In genomic region chr9:122736001-122736400, GRCm38 (mm10) we compare ENCODE assay signal across 24 mouse cellular contexts. TPM values are rescaled to one million over a fixed set of nuclear protein-coding genes. Genes with fewer than 3 reads are reported as not detected.
A peak's percentile ranks its signal among the peaks of the same experiment; 100 is the strongest.
DNase-seq lines count a peak whose midpoint lies in the region; ATAC-seq and TF ChIP-seq lines count a peak whose summit lies in the region.
"Had no signal": no experiment of that assay in that cellular context is flagged by ENCODE, and none has a peak within 500 bp of the region (broad histone marks: within the 10 kb centered on the region; RNA-seq: fewer than 3 reads in every experiment).

No protein-coding gene starts in this region.

- H3K4me1 ChIP-seq in embryonic facial prominence, embryonic 14.5 days (ENCODE audit: control insufficient read depth, insufficient read depth, low read length), result no peaks in the 10 kb centered on the region
- no peaks in the 10 kb centered on the region for H3K4me1 ChIP-seq in embryonic facial prominence, embryonic 10.5 days
- H3K4me1 ChIP-seq in lung, embryonic 16.5 days (replicated peaks; ENCODE audit: control insufficient read depth, insufficient read depth, low read length), result no peaks in the 10 kb centered on the region; the same call in 1 of the 2 replicates
- H3K4me1 ChIP-seq in MEL (ENCODE audit: control insufficient read depth in 1 of 2, insufficient read depth in 2 of 2, low read length in 2 of 2), result peaks cover 10 to 31% of the 10 kb centered on the region in 2 experiments
- peaks cover 2% of the 10 kb centered on the region; the same call in 1 of the 2 replicates for H3K4me1 ChIP-seq in intestine, embryonic 16.5 days (ENCODE audit: control insufficient read depth, insufficient read depth, low read length)
- H3K4me1 ChIP-seq: embryonic facial prominence, embryonic 15.5 days; hindbrain, embryonic 15.5 days had no signal

- no peak for TF ChIP-seq CTCF in MEL (IDR thresholded peaks at IDR 0.05 in 2 of 3, conservative IDR thresholded peaks at IDR 0.05 in 1 of 3; ENCODE audit: control insufficient read depth in 1 of 3, insufficient read depth in 1 of 3, low read depth in 2 of 3, low read length in 3 of 3, poor library complexity in 1 of 3, severe bottlenecking in 1 of 3)

- TF ChIP-seq RAD21 in MEL (IDR thresholded peaks at IDR 0.05; ENCODE audit: low read depth, low read length), result no peak

- no peak overlapping the region for H3K4me3 ChIP-seq in embryonic facial prominence, embryonic 14.5 days (ENCODE audit: low read depth, low read length)
- no peak overlapping the region for H3K4me3 ChIP-seq in embryonic facial prominence, embryonic 10.5 days
- no peak overlapping the region for H3K4me3 ChIP-seq in lung, embryonic 16.5 days (ENCODE audit: low read length)
- no peak overlapping the region for H3K4me3 ChIP-seq in MEL (ENCODE audit: control insufficient read depth in 1 of 2, insufficient read depth in 1 of 2, low read depth in 2 of 2, low read length in 2 of 2)
- no peak overlapping the region for H3K4me3 ChIP-seq in intestine, embryonic 16.5 days (ENCODE audit: low read length)
- H3K4me3 ChIP-seq: embryonic facial prominence, embryonic 15.5 days; erythroblast, embryonic 14.5 days; forebrain, embryonic 10.5 days; gastrocnemius, adult 2 months; heart, embryonic 13.5 days; hindbrain, embryonic 15.5 days had no signal

- no peaks in the 10 kb centered on the region for H3K36me3 ChIP-seq in embryonic facial prominence, embryonic 14.5 days (ENCODE audit: control insufficient read depth, insufficient read depth, low read length)
- H3K36me3 ChIP-seq in embryonic facial prominence, embryonic 10.5 days (replicated peaks), result no peaks in the 10 kb centered on the region
- H3K36me3 ChIP-seq in lung, embryonic 16.5 days (ENCODE audit: control insufficient read depth, insufficient read depth, low read length), result no peaks in the 10 kb centered on the region
- H3K36me3 ChIP-seq in MEL (ENCODE audit: control insufficient read depth in 1 of 2, insufficient read depth in 2 of 2, low read length in 2 of 2), result peaks cover 0 to 16% of the 10 kb centered on the region in 2 experiments; a peak in 2 of 4 replicates
- H3K36me3 ChIP-seq in intestine, embryonic 16.5 days (ENCODE audit: control insufficient read depth, insufficient read depth, low read length), result no peaks in the 10 kb centered on the region
- H3K36me3 ChIP-seq: embryonic facial prominence, embryonic 15.5 days; forebrain, embryonic 10.5 days; heart, embryonic 13.5 days; hindbrain, embryonic 15.5 days had no signal

- 60% methylated on average over 2 of the region's 2 CpGs for WGBS in embryonic facial prominence, embryonic 14.5 days
- 69% methylated on average over 2 of the region's 2 CpGs for WGBS in embryonic facial prominence, embryonic 10.5 days
- WGBS in lung, embryonic 16.5 days, result 51% methylated on average over 2 of the region's 2 CpGs
- 47% methylated on average over 2 of the region's 2 CpGs for WGBS in intestine, embryonic 16.5 days

- H3K27ac ChIP-seq in embryonic facial prominence, embryonic 14.5 days (replicated peaks; ENCODE audit: low read depth, low read length), result no peak overlapping the region
- no peak overlapping the region for H3K27ac ChIP-seq in embryonic facial prominence, embryonic 10.5 days (replicated peaks)
- H3K27ac ChIP-seq in lung, embryonic 16.5 days (ENCODE audit: low read length), result no peak overlapping the region
- H3K27ac ChIP-seq in MEL (ENCODE audit: control insufficient read depth, low read depth, low read length), result no peak overlapping the region
- H3K27ac ChIP-seq in intestine, embryonic 16.5 days (ENCODE audit: low read length), result no peak overlapping the region
- H3K27ac ChIP-seq: embryonic facial prominence, embryonic 15.5 days; forebrain, embryonic 10.5 days; gastrocnemius, adult 2 months; heart, embryonic 13.5 days; hindbrain, embryonic 15.5 days had no signal

- H3K79me2 ChIP-seq in MEL (ENCODE audit: control insufficient read depth, insufficient read depth, low read length, poor library complexity), result no peaks in the 10 kb centered on the region

- DNase-seq in embryonic facial prominence, embryonic 14.5 days (ENCODE audit: low spot score), result peak; percentile 38
- no peak for DNase-seq in embryonic facial prominence, embryonic 10.5 days (ENCODE audit: low spot score)
- DNase-seq in lung, postnatal 4 days, result no peak
- peak; percentile 30 for DNase-seq in MEL (ENCODE audit: low read depth, low spot score)
- no peak for DNase-seq in cerebellum, adult 11-12 months
- DNase-seq in embryo, embryonic 10 days (ENCODE audit: low spot score), result no peak
- DNase-seq: gastrocnemius, postnatal 25 days; heart, adult 11 months had no signal

- no peak; a peak in 1 of 4 replicates for TF ChIP-seq EP300 in MEL (IDR thresholded peaks at IDR 0.05; ENCODE audit: low read depth in 1 of 2, low read length in 2 of 2)

- H3K4me2 ChIP-seq in embryonic facial prominence, embryonic 14.5 days (ENCODE audit: low read depth, low read length), result no peak overlapping the region
- H3K4me2 ChIP-seq in lung, embryonic 16.5 days (ENCODE audit: low read depth, low read length), result no peak overlapping the region
- no peak overlapping the region for H3K4me2 ChIP-seq in intestine, embryonic 16.5 days (ENCODE audit: low read depth, low read length)
- H3K4me2 ChIP-seq: embryonic facial prominence, embryonic 15.5 days; heart, embryonic 13.5 days; hindbrain, embryonic 15.5 days had no signal

- peak; percentile 41; the same call in 1 of the 2 replicates for ATAC-seq in embryonic facial prominence, embryonic 14.5 days (ENCODE audit: low read depth)
- peak; percentile 13; the same call in 1 of the 2 replicates for ATAC-seq in lung, embryonic 16.5 days (ENCODE audit: low read depth)
- peak; percentile 28; the same call in 1 of the 2 replicates for ATAC-seq in intestine, embryonic 16.5 days
- ATAC-seq: forebrain, embryonic 14.5 days had no signal

- no peaks in the 10 kb centered on the region for H3K27me3 ChIP-seq in embryonic facial prominence, embryonic 14.5 days (replicated peaks; ENCODE audit: control insufficient read depth, insufficient read depth, low read length)
- no peaks in the 10 kb centered on the region for H3K27me3 ChIP-seq in embryonic facial prominence, embryonic 10.5 days (replicated peaks; ENCODE audit: low read depth, poor library complexity, severe bottlenecking)
- H3K27me3 ChIP-seq in lung, embryonic 16.5 days (ENCODE audit: control insufficient read depth, insufficient read depth, low read depth, low read length), result peaks cover 2% of the 10 kb centered on the region; the same call in 1 of the 2 replicates
- H3K27me3 ChIP-seq in MEL (ENCODE audit: control insufficient read depth in 1 of 2, insufficient read depth in 2 of 2, low read length in 2 of 2), result no peaks in the 10 kb centered on the region
- no peaks in the 10 kb centered on the region for H3K27me3 ChIP-seq in intestine, embryonic 16.5 days (replicated peaks; ENCODE audit: control insufficient read depth, insufficient read depth, low read length)
- H3K27me3 ChIP-seq: CH12.LX had no signal

- H3K9ac ChIP-seq in embryonic facial prominence, embryonic 14.5 days (ENCODE audit: low read depth, low read length), result no peak overlapping the region
- H3K9ac ChIP-seq in lung, embryonic 16.5 days (ENCODE audit: low read length), result no peak overlapping the region
- no peak overlapping the region; the same call in 1 of the 2 replicates for H3K9ac ChIP-seq in MEL (ENCODE audit: control insufficient read depth, low read depth, low read length, poor library complexity, severe bottlenecking)
- H3K9ac ChIP-seq in intestine, embryonic 16.5 days (ENCODE audit: low read depth, low read length), result no peak overlapping the region
- H3K9ac ChIP-seq: embryonic facial prominence, embryonic 15.5 days; heart, embryonic 13.5 days; hindbrain, embryonic 15.5 days had no signal

- no peak for TF ChIP-seq POLR2A in MEL (IDR thresholded peaks at IDR 0.05; ENCODE audit: control insufficient read depth in 1 of 2, insufficient read depth in 1 of 2, low read depth in 1 of 2, low read length in 2 of 2, poor library complexity in 1 of 2)

- H3K9me3 ChIP-seq in embryonic facial prominence, embryonic 14.5 days (ENCODE audit: control insufficient read depth, low read length), result no peaks in the 10 kb centered on the region
- peaks cover 12% of the 10 kb centered on the region; the same call in 1 of the 2 replicates for H3K9me3 ChIP-seq in embryonic facial prominence, embryonic 10.5 days
- no peaks in the 10 kb centered on the region for H3K9me3 ChIP-seq in lung, embryonic 16.5 days (ENCODE audit: control insufficient read depth, low read length)
- H3K9me3 ChIP-seq in MEL (replicated peaks; ENCODE audit: insufficient read depth, low read length), result no peaks in the 10 kb centered on the region
- H3K9me3 ChIP-seq in intestine, embryonic 16.5 days (ENCODE audit: control insufficient read depth, low read length), result no peaks in the 10 kb centered on the region
- H3K9me3 ChIP-seq: embryonic facial prominence, embryonic 15.5 days; heart, embryonic 13.5 days; hindbrain, embryonic 15.5 days had no signal

TF ChIP-seq in MEL, 35 proteins besides CTCF, POLR2A, EP300 and RAD21:
- no peak for TF ChIP-seq MAFK (IDR thresholded peaks at IDR 0.05; ENCODE audit: borderline replicate concordance, low read depth, low read length)
- 0 out of 2 replicates have a peak, but pooled peaks have one; percentile 6 for TF ChIP-seq ETS1 (IDR thresholded peaks at IDR 0.05; ENCODE audit: low read depth, low read length)
- TF ChIP-seq MAZ (IDR thresholded peaks at IDR 0.05; ENCODE audit: low read depth, low read length), result 0 out of 2 replicates have a peak, but pooled peaks have one; percentile 18
- TF ChIP-seq GATA1 (IDR thresholded peaks at IDR 0.05; ENCODE audit: low read depth, low read length), result peak; percentile 59
- no peak for TF ChIP-seq E2F4 (IDR thresholded peaks at IDR 0.05; ENCODE audit: borderline replicate concordance, low read depth, low read length)
- TF ChIP-seq ZNF384 (IDR thresholded peaks at IDR 0.05; ENCODE audit: low read depth, low read length), result no peak
TF ChIP-seq in MEL: peak in this region for 3.

RNA-seq across cellular contexts. Expression of gene Topaz1, which starts 11.1 kb away (rescaled TPM):
- not detected in 2 replicates for polyA plus RNA-seq in embryonic facial prominence, embryonic 14.5 days (2014; fragmentation: Nextera tagmentation; extraction: Ambion mirVana)
- not detected in 2 replicates for polyA plus RNA-seq in embryonic facial prominence, embryonic 10.5 days (2016; fragmentation: Nextera tagmentation; extraction: Ambion mirVana)
- not detected in 2 replicates for polyA plus RNA-seq in lung, embryonic 16.5 days (2015; fragmentation: Nextera tagmentation; extraction: Ambion mirVana)
- total RNA-seq in MEL (2012; rRNA removed), result not detected in 2 replicates
- polyA plus RNA-seq in MEL (2012; ENCODE audit: insufficient read depth in 1 of 2, insufficient read length in 2 of 2, low read depth in 1 of 2, low replicate concordance in 2 of 2, missing spikeins in 1 of 2), result not detected
- not detected in 2 replicates for polyA plus RNA-seq in intestine, embryonic 16.5 days (2015; fragmentation: Nextera tagmentation; extraction: Ambion mirVana)
- total RNA-seq: adrenal gland, postnatal 10 days; CH12.LX; gastrocnemius, adult 2 months; gastrocnemius, postnatal 25 days; heart, postnatal 36 days had no signal
- polyA plus RNA-seq: brain, embryonic 14.5 days; cortical plate, adult 2 months; embryonic facial prominence, embryonic 15.5 days; forebrain, embryonic 10.5 days; forebrain, embryonic 14.5 days; heart, embryonic 13.5 days; heart, postnatal 0 days; hindbrain, embryonic 11.5 days; hindbrain, embryonic 15.5 days had no signal

Comparison
In these comparisons a context has a peak if more than half of its experiments do, and no peak if none do; other contexts are left out.
1. DNase-seq: peak in embryonic facial prominence, embryonic 14.5 days (single experiment) and MEL (single experiment); none in embryonic facial prominence, embryonic 10.5 days (single experiment), lung, postnatal 4 days (0 of 2), cerebellum, adult 11-12 months (single experiment) and embryo, embryonic 10 days (single experiment).
2. Peak in every context shown above with its lines, with median percentiles within 50 percentile points of each other: ATAC-seq.